Mouse (Mus musculus) midbrain, embryonic 15.5 days (tissue): ENCODE results near the gene Bcar1. TPM values are rescaled to one million over a fixed set of nuclear protein-coding genes. Genes with fewer than 3 reads are reported as not detected.

ENCODE experiments used
- ATAC-seq: fragments of 200-750 bp; cut with Nextera tagmentation; replicated peaks from 2 replicates; pipeline ENCODE4 v1.8.0; 2017; ENCODE audit warnings: moderate TSS enrichment
- H3K27ac ChIP-seq: fragments of 300-500 bp; sonication (generic); 2 replicates; pipeline ENCODE4 v1.5.1; 2015; ENCODE audit warnings: mild to moderate bottlenecking, inconsistent platforms
- H3K27me3 ChIP-seq: fragments of 300-500 bp; sonication (generic); replicated peaks from 2 replicates; pipeline ENCODE4 v1.6.1; 2015; ENCODE audit warnings: inconsistent platforms
- H3K36me3 ChIP-seq: fragments of 300-500 bp; sonication (generic); replicated peaks from 2 replicates; pipeline ENCODE4 v1.6.1; 2015; ENCODE audit warnings: inconsistent platforms
- H3K4me1 ChIP-seq: fragments of 300-500 bp; sonication (generic); 2 replicates; pipeline ENCODE4 v1.6.1; 2015; ENCODE audit warnings: inconsistent platforms
- H3K4me2 ChIP-seq: fragments of 300-500 bp; sonication (generic); 2 replicates; pipeline ENCODE4 v1.6.1; 2015; ENCODE audit warnings: inconsistent platforms, mild to moderate bottlenecking, moderate library complexity
- H3K4me3 ChIP-seq: fragments of 300-500 bp; sonication (generic); 2 replicates; pipeline ENCODE4 v1.5.1; 2015; ENCODE audit warnings: mild to moderate bottlenecking, inconsistent platforms
- H3K9ac ChIP-seq: fragments of 300-500 bp; sonication (generic); 2 replicates; pipeline ENCODE4 v1.6.1; 2015; ENCODE audit warnings: mild to moderate bottlenecking, inconsistent platforms
- H3K9me3 ChIP-seq: fragments of 300-500 bp; sonication (generic); 2 replicates; pipeline ENCODE4 v1.6.1; 2016; ENCODE audit warnings: inconsistent platforms
- WGBS: fragments of 180-500 bp; shearing (Covaris S2); methylation state at CpG from one replicate; pipeline ENCODE4 v1.1.7; 2015; ENCODE audit warnings: mixed read lengths; 5-methylcytosine and 5-hydroxymethylcytosine counted together
- polyA plus RNA-seq: library from polyadenylated mRNA; unstranded; fragments of >200 nt; fragmentation: Nextera tagmentation; extraction: Ambion mirVana; gene quantifications from 2 replicates; pipeline ENCODE4 v1.2.1, GENCODE M21; 2015

Gene Bcar1
- polyA plus RNA-seq, 1 experiment from 2014 or later = 51.9 TPM

DNA sequence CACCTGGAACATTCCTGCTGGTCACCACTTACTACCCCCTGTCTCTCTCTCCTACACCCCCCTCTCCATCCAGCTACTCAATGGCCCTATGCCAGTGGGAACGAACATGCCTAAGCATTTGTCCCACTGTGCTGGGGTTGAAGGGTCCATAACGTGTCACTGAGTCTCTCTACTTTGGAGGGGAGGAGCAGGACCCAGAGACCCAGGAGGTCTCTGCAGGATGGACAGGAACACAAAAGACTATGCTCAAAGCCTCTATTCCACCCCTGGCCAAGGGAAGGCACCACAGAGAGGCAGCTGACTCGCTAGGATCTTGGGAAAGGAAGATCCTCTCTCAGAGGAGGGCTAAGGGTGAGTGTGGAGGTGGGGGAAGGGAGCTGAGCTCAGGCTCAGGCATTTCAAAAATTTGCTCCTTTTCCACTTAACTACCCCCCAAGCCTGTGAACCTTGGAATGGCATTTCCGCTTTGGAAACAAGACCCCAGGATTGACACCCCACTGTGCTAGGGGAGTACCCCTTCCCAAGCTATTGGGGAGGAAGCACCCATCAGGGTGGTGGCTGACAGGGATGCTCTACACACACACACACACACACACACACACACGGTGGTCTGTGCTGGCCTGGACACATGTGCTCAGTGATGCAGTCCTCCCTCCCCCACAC is 9.9 kb downstream of the Bcar1 start:
- H3K9me3 ChIP-seq = no peaks in the 10 kb centered on the region
- H3K36me3 ChIP-seq = no peaks in the 10 kb centered on the region
- H3K4me2 ChIP-seq = no peak overlapping the region
- H3K4me3 ChIP-seq = no peak overlapping the region
- H3K27me3 ChIP-seq = no peaks in the 10 kb centered on the region
- H3K4me1 ChIP-seq = peaks cover 89% of the 10 kb centered on the region
- WGBS = 11% methylated on average over 5 of the region's 5 CpGs
- no peak for ATAC-seq
- H3K9ac ChIP-seq = no peak overlapping the region
- peak overlapping the region; percentile 81; the same call in 1 of the 2 replicates for H3K27ac ChIP-seq

DNA sequence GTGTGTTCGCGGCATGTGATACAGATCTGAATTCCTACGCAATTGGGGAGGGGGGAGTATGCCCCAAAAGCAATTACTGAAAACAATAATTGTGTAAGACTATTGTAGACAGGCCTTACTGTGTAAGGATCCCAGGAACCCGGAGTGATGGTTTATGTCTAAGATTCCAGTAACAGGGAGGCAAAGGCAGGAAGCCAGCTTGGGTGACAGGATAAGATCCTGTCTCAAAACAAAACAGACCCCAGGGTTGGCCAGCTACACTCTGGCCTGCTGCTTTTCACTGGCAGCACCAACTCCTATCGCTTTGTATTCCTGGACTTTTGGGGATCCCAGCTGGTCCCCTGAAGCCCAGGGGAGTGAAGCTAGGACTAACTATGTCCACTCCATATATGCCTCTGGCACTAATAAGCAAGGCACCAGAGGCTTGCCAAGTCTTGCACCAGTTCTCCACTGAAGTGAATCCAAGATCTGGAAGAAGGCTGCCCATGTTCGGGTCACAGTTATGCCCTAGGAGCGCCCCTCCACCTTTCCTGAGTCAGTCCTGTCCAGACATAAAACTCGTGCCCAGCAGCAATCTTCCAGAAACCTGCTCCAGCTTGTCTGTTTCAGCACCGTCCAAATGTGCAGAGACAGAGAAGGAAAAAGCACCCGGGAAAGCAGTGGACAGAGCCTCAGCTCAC is 11.1 kb downstream of the Bcar1 start:
- ATAC-seq = no peak

DNA sequence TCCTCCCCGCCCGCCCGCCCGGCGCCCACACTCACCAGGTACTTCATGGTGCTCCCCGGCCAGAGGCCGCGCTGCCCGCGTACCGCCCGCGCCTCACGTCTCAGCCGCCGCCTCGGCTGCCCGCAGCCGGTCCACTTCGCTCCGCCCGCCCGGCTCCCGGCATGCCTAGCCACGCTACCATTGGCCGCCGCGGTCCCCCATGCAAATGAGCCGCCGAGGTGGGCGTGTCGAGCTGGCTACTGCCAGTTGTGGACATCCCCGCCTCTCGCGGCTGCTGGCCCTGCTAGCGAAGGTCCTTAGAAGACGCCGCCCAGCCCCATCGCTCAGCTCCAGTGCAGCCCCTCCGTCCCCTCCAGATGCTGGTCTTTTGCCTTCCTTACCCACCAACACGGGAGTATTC is 11.6 kb downstream of the Bcar1 start:
- Histone ChIP-seq H3K9me3 (no peaks in the 10 kb centered on the region), H3K27ac (peak overlapping the region; percentile 81), H3K4me2 (peak overlapping the region; percentile 72), H3K4me1 (peaks cover 88% of the 10 kb centered on the region), H3K27me3 (no peaks in the 10 kb centered on the region), H3K36me3 (no peaks in the 10 kb centered on the region), H3K4me3 (peak overlapping the region; percentile 77), H3K9ac (peak overlapping the region; percentile 84)
- ATAC-seq = peak; percentile 95
- WGBS = 0% methylated on average over 20 of the region's 41 CpGs

More for the DNA sequence above, 11.1 kb downstream of the Bcar1 start:
- Histone ChIP-seq H3K27ac (peak overlapping the region; percentile 81), H3K36me3 (no peaks in the 10 kb centered on the region), H3K4me1 (peaks cover 92% of the 10 kb centered on the region), H3K4me3 (peak overlapping the region; percentile 77), H3K9ac (peak overlapping the region; percentile 84), H3K9me3 (no peaks in the 10 kb centered on the region), H3K4me2 (peak overlapping the region; percentile 72), H3K27me3 (no peaks in the 10 kb centered on the region)
- 25% methylated on average over 10 of the region's 10 CpGs for WGBS

DNA sequence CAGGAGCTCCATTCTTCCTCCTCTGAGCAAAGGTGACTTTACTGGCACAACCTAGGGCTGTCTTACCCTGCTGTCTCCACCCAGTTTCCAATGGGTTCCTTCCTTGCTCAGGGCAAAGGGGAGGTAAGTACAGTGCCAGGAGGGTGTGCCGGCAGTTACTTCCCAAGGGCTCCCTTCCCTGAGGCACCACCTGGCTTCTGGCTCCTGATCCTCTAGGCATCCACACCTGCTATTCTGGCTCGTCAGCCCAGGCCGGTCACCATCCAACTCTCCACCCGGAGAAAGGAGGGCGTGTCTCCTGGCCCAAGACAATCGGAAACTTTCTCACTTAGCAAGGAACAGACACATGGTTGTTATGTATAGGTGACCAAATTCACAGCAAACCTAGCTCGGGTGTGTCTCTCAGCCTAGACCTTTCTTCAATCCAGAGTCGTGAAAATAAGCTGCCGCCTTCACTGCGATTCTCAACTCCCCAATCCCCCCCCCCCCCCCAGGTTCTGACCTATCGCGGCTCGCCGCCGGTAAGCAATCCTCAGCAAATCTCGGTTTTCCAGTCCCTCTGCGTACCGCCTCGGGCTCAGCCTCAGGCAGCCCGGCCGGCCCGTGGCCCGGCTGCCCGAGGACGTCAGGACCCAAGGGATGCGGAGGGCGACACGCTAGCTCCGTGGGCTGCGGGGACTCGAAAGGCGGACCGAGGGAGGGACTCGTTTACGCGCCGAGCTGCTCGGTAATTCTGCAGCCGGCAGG is 12.2 kb downstream of the Bcar1 start:
- no peaks in the 10 kb centered on the region for H3K36me3 ChIP-seq
- H3K4me3 ChIP-seq = peak overlapping the region; percentile 77
- peak overlapping the region; percentile 81 for H3K27ac ChIP-seq
- H3K9ac ChIP-seq = peak overlapping the region; percentile 84
- ATAC-seq = peak; percentile 51
- under 1% methylated on average over 39 of the region's 39 CpGs for WGBS
- H3K4me2 ChIP-seq = peak overlapping the region; percentile 72
- H3K27me3 ChIP-seq = no peaks in the 10 kb centered on the region
- peaks cover 87% of the 10 kb centered on the region for H3K4me1 ChIP-seq
- H3K9me3 ChIP-seq = no peaks in the 10 kb centered on the region

DNA sequence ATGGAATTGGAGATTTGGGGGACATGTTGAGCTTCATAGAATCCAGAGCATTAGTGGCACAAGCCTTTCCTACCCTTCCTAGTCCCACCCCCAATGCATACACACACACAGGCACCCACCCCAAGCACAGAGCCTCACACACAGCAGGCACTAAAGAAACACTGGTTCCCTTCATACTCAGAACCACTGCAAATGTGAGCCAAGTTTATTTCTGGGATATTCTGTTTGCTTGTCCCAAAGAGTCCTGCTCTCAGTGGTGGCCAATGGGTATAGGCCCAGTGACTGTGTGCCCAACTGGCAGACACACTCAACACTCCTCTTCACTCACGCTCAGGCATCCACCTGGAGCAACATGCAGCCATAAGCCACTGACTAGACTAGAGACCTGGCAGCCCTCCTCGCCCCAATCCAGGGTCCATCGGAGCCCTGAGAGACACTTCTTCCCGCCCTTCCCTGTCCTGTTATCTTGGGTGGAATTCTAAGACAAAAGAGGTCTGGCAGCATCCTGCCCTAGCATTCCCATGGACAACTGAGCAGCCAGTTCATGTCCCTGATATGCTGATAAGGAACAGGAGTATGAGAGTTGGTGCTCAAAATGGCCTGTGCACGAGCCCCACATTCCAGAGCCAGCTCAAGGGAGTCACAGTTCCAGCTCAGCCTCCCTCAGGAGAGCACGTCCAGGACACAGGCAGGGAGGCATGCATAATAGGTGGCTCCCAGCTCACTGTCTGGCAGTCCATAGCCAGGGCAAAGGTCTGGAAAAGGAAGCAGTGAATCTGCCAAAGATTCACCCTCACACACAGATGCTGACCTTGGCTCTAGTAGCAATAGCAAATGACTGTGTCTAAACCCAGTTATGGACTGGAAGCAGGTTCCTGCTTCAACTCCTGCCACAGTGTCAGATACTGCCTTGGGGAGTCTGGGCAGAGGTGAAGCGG is 14.1 kb downstream of the Bcar1 start:
- no peak for ATAC-seq
- no peaks in the 10 kb centered on the region for H3K27me3 ChIP-seq
- H3K27ac ChIP-seq = no peak overlapping the region
- peaks cover 74% of the 10 kb centered on the region for H3K4me1 ChIP-seq
- H3K36me3 ChIP-seq = no peaks in the 10 kb centered on the region
- no peaks in the 10 kb centered on the region for H3K9me3 ChIP-seq
- H3K4me2 ChIP-seq = no peak overlapping the region
- no peak overlapping the region for H3K4me3 ChIP-seq
- 67% methylated on average over 7 of the region's 7 CpGs for WGBS
- H3K9ac ChIP-seq = no peak overlapping the region

DNA sequence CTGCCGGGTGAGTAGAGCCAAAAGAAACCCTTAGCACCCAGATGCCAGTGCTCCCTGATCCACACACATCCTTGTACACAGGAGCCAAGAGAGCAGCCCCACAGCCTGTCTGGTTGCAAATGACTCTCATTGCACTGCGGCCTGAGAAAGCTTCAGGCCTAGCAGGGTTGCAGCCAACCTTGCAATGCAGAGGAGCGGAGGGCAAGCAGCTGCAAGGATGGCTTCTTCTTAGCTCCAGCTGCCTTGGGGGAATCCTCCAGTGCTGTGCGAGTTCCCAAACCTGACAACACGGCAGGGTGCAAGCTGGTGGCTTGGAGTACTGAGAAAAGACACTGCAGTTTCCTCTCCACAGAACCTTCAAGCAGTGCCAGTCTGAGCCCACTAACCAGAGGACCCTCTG is 15.1 kb downstream of the Bcar1 start:
- Histone ChIP-seq H3K9me3 (no peaks in the 10 kb centered on the region), H3K36me3 (no peaks in the 10 kb centered on the region), H3K4me1 (peaks cover 64% of the 10 kb centered on the region), H3K4me2 (no peak overlapping the region), H3K27ac (no peak overlapping the region), H3K4me3 (no peak overlapping the region), H3K9ac (no peak overlapping the region), H3K27me3 (no peaks in the 10 kb centered on the region)
- ATAC-seq = no peak
- WGBS = 70% methylated on average over 5 of the region's 5 CpGs

DNA sequence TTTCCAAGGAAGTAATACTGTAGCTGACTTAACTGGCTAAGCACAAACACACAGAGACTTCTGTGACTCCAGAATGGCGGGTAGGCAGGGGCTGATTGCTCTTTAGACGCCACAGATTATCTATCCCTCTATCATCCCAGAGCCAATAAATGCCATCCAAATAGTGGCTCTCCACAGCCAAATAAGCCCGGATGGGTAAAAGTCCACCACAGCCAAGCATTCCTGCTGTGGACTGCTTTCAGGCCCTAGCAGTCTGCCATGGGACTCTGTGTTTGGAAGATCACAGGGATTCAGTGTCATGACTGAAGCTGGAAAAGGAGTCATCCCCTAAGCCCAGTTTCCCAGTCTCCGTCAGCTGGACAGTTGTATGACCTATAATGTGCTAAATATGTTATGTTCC is 16.1 kb downstream of the Bcar1 start:
- no peaks in the 10 kb centered on the region for H3K9me3 ChIP-seq
- H3K9ac ChIP-seq = no peak overlapping the region
- no peak overlapping the region for H3K4me3 ChIP-seq
- H3K4me1 ChIP-seq = peaks cover 54% of the 10 kb centered on the region
- 85% methylated on average over 4 of the region's 4 CpGs for WGBS
- H3K27ac ChIP-seq = no peak overlapping the region
- no peaks in the 10 kb centered on the region for H3K36me3 ChIP-seq
- no peak overlapping the region for H3K4me2 ChIP-seq
- H3K27me3 ChIP-seq = no peaks in the 10 kb centered on the region
- ATAC-seq = no peak

DNA sequence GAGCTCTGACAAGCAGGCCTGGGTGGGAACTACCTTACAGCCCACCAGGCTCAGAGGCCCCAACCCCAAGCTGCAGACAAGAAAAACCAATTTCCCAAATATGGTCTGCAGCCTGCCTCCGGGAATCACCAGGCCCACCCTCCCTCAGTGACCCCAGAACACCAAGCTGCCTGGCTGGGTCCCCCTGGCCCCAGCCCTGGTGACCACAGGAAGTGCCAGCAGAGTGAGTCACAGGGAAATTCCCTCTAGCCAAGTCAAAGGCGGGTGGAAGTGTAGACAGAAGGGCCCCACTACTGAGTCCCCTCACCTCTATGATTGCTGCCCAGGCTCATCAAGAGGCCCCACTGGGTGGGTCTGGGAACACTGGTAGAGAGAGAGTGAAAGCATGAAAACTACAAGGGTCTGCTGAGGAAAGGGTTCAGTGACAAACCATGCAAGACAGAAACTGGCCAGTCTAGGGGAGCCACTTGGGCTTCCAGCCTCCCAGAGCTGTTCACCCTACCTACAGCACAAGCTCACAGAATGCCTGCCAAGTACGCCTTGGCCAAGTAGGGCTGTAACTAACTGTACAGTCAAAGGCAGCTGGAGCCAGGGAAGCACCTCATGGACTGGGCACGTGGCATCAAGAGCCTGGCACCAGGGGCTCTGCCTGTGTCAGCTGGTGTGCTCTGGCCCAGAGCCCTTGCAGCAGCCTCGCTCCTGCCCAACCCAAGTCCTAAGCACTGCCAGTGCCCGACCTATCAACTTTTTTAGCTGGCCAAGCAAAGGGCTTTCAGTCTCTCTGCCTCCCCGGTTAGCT is 17.3 kb downstream of the Bcar1 start:
- ATAC-seq = peak; percentile 46; the same call in 1 of the 2 replicates
- H3K9ac ChIP-seq = no peak overlapping the region

DNA sequence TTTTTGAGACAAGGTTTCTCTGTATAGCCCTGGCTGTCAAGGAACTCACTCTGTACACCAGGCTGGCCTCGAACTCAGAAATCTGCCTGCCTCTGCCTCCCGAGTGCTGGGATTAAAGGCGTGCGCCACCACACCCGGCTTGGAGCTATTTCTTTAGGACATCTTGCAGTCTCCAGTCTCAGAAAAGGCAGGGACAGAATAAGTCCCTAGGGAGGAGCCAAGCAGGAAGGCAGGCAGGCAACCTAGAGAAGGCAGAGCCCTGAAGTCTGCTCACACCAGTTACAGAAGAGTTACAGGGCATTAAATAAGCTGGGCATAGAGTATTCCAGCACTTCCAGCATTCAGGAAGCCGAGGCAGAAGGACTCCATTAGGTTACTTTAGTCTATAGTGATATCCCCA is 18.3 kb downstream of the Bcar1 start:
- Histone ChIP-seq H3K27ac (no peak overlapping the region), H3K36me3 (peaks cover 4% of the 10 kb centered on the region), H3K4me3 (no peak overlapping the region), H3K27me3 (no peaks in the 10 kb centered on the region), H3K4me1 (peaks cover 39% of the 10 kb centered on the region), H3K9me3 (no peaks in the 10 kb centered on the region), H3K9ac (no peak overlapping the region), H3K4me2 (no peak overlapping the region)
- ATAC-seq = no peak
- 91% methylated on average over 6 of the region's 6 CpGs for WGBS

More for the DNA sequence above, 17.3 kb downstream of the Bcar1 start:
- 71% methylated on average over 7 of the region's 7 CpGs for WGBS
- Histone ChIP-seq H3K4me1 (peaks cover 48% of the 10 kb centered on the region), H3K9me3 (no peaks in the 10 kb centered on the region), H3K27me3 (no peaks in the 10 kb centered on the region), H3K36me3 (no peaks in the 10 kb centered on the region), H3K4me2 (no peak overlapping the region), H3K27ac (peak overlapping the region; percentile 56; the same call in 1 of the 2 replicates), H3K4me3 (no peak overlapping the region)

DNA sequence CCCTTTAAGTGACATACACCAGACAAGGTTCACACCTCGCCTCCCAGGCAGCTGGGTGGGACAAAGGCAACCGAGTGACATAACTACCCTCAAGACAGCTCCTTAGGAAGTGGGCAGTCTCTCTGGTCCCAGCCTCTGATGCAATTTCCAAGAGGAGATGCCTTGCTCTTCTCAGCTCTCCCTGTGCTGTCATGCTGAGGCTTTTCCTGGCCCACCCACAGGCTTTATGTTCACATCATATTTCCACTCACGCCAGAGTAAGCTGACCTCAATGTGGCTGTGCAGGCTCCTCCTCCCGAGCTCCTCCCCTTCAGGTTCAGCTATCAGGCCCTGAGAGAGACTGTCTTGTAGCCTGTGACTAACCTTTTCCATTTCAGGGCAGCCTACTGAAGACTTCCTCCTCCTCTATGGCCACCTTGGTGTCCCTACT is 23.5 kb downstream of the Bcar1 start:
- H3K36me3 ChIP-seq = peaks cover 9% of the 10 kb centered on the region
- no peaks in the 10 kb centered on the region for H3K9me3 ChIP-seq
- no peak overlapping the region for H3K4me2 ChIP-seq
- 71% methylated on average over 4 of the region's 4 CpGs for WGBS
- H3K9ac ChIP-seq = no peak overlapping the region
- no peak overlapping the region for H3K4me3 ChIP-seq
- no peak overlapping the region for H3K27ac ChIP-seq
- no peaks in the 10 kb centered on the region for H3K27me3 ChIP-seq
- no peak for ATAC-seq
- H3K4me1 ChIP-seq = peaks cover 35% of the 10 kb centered on the region

DNA sequence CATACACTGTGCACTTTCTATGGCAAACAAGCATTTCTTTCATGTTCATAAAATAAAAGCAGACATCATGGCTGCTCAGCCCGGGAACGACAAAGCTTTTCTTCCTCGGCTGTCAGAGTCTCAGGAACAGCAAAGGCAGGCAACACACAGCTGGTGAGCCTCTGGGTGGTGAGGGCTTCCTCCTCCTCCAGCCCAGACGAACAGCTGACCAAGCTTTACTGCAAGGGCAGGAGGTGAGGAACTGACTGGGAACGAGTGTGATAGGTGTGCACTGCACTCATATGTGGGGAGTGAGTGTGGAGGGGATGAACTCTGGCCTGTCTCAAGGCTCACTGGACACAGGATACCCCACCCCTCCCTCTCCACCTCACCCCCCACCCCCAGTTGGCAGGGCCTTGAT is 24.7 kb downstream of the Bcar1 start:
- H3K4me3 ChIP-seq = no peak overlapping the region

More for the DNA sequence above, 24.7 kb downstream of the Bcar1 start:
- Histone ChIP-seq H3K27ac (peak overlapping the region; percentile 92), H3K36me3 (peaks cover 15% of the 10 kb centered on the region), H3K4me1 (peaks cover 37% of the 10 kb centered on the region), H3K27me3 (no peaks in the 10 kb centered on the region), H3K9me3 (no peaks in the 10 kb centered on the region), H3K9ac (no peak overlapping the region), H3K4me2 (no peak overlapping the region)
- WGBS = 47% methylated on average over 5 of the region's 5 CpGs
- ATAC-seq = no peak
